Mouse (Mus musculus) forebrain, embryonic 11.5 days (tissue): ENCODE measurements around the gene Trim44. TPM values are rescaled to one million over a fixed set of nuclear protein-coding genes. Genes with fewer than 3 reads are reported as not detected.

ENCODE experiments used
- ATAC-seq: fragments of 200-750 bp; cut with Nextera tagmentation; replicated peaks from 2 replicates; pipeline ENCODE4 v1.8.0; 2017; ENCODE audit warnings: moderate TSS enrichment; ENCODE audit not compliant: low FRiP score
- DNase-seq: peaks from one replicate; pipeline ENCODE4 v3.0.0-alpha.2; 2017; ENCODE audit warnings: low spot score
- H3K27ac ChIP-seq: fragments of 300-500 bp; sonication (generic); 2 replicates; pipeline ENCODE4 v1.5.1; 2014; ENCODE audit warnings: low read depth, low read length
- H3K27me3 ChIP-seq: fragments of 300-500 bp; sonication (generic); 2 replicates; pipeline ENCODE4 v1.6.1; 2014; ENCODE audit warnings: mild to moderate bottlenecking, low read length, mixed read lengths; ENCODE audit not compliant: control insufficient read depth, insufficient read depth
- H3K36me3 ChIP-seq: fragments of 300-500 bp; sonication (generic); 2 replicates; pipeline ENCODE4 v1.6.1; 2014; ENCODE audit warnings: mild to moderate bottlenecking, low read length, moderate library complexity, mixed read lengths; ENCODE audit not compliant: control insufficient read depth, insufficient read depth
- H3K4me1 ChIP-seq: fragments of 300-500 bp; sonication (generic); replicated peaks from 2 replicates; pipeline ENCODE4 v1.6.1; 2014; ENCODE audit warnings: low read length, mixed read lengths; ENCODE audit not compliant: control insufficient read depth, insufficient read depth
- H3K4me2 ChIP-seq: fragments of 300-500 bp; sonication (generic); 2 replicates; pipeline ENCODE4 v1.6.1; 2014; ENCODE audit warnings: low read depth, mild to moderate bottlenecking, low read length, moderate library complexity, mixed read lengths; ENCODE audit not compliant: severe bottlenecking
- H3K4me3 ChIP-seq: fragments of 300-500 bp; sonication (generic); 2 replicates; pipeline ENCODE4 v1.5.1; 2014; ENCODE audit warnings: low read depth, low read length
- H3K9ac ChIP-seq: fragments of 300-500 bp; sonication (generic); 2 replicates; pipeline ENCODE4 v1.6.1; 2014; ENCODE audit warnings: low read length
- H3K9me3 ChIP-seq: fragments of 300-500 bp; sonication (generic); 2 replicates; pipeline ENCODE4 v1.6.1; 2016; ENCODE audit warnings: low read length, mixed read lengths; ENCODE audit not compliant: control insufficient read depth
- WGBS: fragments of 180-500 bp; shearing (Covaris S2); extraction: QIAGEN DNeasy Blood & Tissue Kit; methylation state at CpG from one replicate; pipeline ENCODE4 v1.1.7; 2014; 5-methylcytosine and 5-hydroxymethylcytosine counted together
- polyA plus RNA-seq: library from polyadenylated mRNA; unstranded; fragments of >200 nt; fragmentation: Nextera tagmentation; extraction: Ambion mirVana; gene quantifications from 2 replicates; pipeline ENCODE4 v1.2.1, GENCODE M21; 2014

The Trim44 gene
- polyA plus RNA-seq, 1 experiment from 2014 or later = 50.7 TPM

GRCm38 (mm10) chr2:102364565-102365200, 42.9 kb downstream of the Trim44 start:
- no peak for ATAC-seq
- Histone ChIP-seq H3K4me3 (no peak overlapping the region), H3K27ac (no peak overlapping the region; the same call in 1 of the 2 replicates), H3K9me3 (no peaks in the 10 kb centered on the region), H3K4me1 (no peaks in the 10 kb centered on the region), H3K4me2 (no peak overlapping the region), H3K9ac (no peak overlapping the region), H3K27me3 (no peaks in the 10 kb centered on the region), H3K36me3 (no peaks in the 10 kb centered on the region)
- no peak for DNase-seq
- 85% methylated on average over 4 of the region's 4 CpGs for whole genome bisulfite sequencing

- 95% methylated on average over 1 of the region's 1 CpGs for WGBS
- H3K27me3 ChIP-seq = no peaks in the 10 kb centered on the region
- no peak overlapping the region for H3K4me3 ChIP-seq
- H3K27ac ChIP-seq = no peak overlapping the region
- no peaks in the 10 kb centered on the region for H3K36me3 ChIP-seq
- DNase-seq (no peak), ATAC-seq (no peak)
- no peak overlapping the region for H3K4me2 ChIP-seq
- H3K9me3 ChIP-seq = no peaks in the 10 kb centered on the region
- no peak overlapping the region for H3K9ac ChIP-seq
- H3K4me1 ChIP-seq = no peaks in the 10 kb centered on the region
Observed at GRCm38 (mm10) chr2:102362896-102363530, 44.6 kb downstream of the Trim44 start.

DNA sequence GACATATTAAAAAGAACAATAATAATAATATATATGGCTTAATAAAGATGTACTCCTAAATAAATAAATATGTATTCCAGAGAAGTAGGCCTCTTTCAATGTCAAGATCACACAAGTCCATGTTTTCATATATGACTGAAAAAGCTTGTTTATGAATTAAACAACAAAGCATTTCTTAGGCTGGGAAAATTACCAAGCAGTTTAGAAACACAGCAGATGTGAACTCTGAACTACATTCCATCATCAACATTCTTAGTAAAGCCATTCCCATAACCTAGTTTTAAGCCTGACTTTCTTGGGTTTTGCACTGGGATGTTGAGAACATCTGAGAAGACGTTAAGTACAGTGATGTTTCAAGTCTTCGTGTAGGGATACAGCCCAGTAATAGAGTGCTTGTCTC, 45.4 kb downstream of the Trim44 start:
- no peaks in the 10 kb centered on the region for H3K27me3 ChIP-seq
- no peak overlapping the region for H3K27ac ChIP-seq
- no peak overlapping the region for H3K4me2 ChIP-seq
- ATAC-seq (no peak), DNase-seq (no peak)
- H3K4me1 ChIP-seq = no peaks in the 10 kb centered on the region
- H3K9me3 ChIP-seq = no peaks in the 10 kb centered on the region
- WGBS = 91% methylated on average over 2 of the region's 2 CpGs
- H3K36me3 ChIP-seq = no peaks in the 10 kb centered on the region; the same call in 1 of the 2 replicates
- no peak overlapping the region for H3K9ac ChIP-seq
- H3K4me3 ChIP-seq = no peak overlapping the region

DNA sequence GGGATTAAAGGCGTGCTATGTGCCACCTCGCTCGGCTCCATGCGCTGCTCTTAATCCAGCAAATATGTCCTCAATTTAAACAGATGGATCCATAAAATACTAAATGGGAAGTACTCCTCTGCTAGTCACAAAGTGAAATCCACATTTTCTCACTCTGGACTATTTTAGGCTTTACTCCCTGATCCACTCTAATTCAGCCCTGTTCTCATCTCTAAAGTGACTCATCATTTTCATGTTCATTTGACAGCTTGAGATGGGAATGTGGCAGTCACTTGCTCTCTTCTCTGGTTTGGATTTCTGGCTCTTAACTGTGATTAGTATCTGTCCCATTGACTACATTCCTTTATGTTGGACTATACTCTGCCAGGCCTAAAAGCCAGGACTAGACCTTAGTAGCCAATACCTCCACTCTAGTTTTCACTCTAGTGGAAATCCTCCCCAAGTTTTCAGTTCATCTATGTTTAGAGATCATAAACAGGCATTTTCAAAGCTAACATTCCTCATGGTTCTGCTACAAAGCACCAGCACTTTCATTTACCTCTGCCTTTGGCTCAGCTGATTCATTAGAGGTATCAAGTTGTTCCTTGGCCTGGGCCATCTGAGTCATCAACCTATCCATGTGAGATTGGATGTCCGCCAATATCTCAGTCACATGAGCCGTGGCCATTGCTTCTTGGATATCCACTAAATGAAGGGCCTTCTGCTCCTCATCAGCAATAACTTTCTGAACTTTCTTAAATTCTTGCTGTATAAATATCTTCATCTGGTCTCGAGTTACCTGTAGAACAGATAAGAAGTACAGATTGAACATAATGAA, 50.5 kb downstream of the Trim44 start:
- Histone ChIP-seq H3K27ac (no peak overlapping the region), H3K4me3 (no peak overlapping the region), H3K9ac (no peak overlapping the region), H3K27me3 (no peaks in the 10 kb centered on the region), H3K4me1 (no peaks in the 10 kb centered on the region), H3K9me3 (no peaks in the 10 kb centered on the region), H3K4me2 (no peak overlapping the region), H3K36me3 (no peaks in the 10 kb centered on the region; the same call in 1 of the 2 replicates)
- WGBS = 95% methylated on average over 7 of the region's 7 CpGs
- ATAC-seq (no peak), DNase-seq (no peak)

- Histone ChIP-seq H3K4me2 (no peak overlapping the region), H3K4me1 (no peaks in the 10 kb centered on the region), H3K9me3 (no peaks in the 10 kb centered on the region), H3K4me3 (no peak overlapping the region), H3K27me3 (no peaks in the 10 kb centered on the region), H3K36me3 (no peaks in the 10 kb centered on the region; the same call in 1 of the 2 replicates), H3K9ac (no peak overlapping the region), H3K27ac (no peak overlapping the region)
- 89% methylated on average over 1 of the region's 1 CpGs for WGBS
- ATAC-seq (no peak), DNase-seq (no peak)
Observed at GRCm38 (mm10) chr2:102354076-102354475, 53.6 kb downstream of the Trim44 start.

- Histone ChIP-seq H3K27ac (no peak overlapping the region), H3K9me3 (no peaks in the 10 kb centered on the region), H3K36me3 (no peaks in the 10 kb centered on the region), H3K4me3 (no peak overlapping the region), H3K9ac (no peak overlapping the region), H3K4me2 (no peak overlapping the region), H3K27me3 (no peaks in the 10 kb centered on the region), H3K4me1 (0 out of 2 replicates have a peak, but pooled peaks cover 2% of the 10 kb centered on the region)
- WGBS = 98% methylated on average over 2 of the region's 2 CpGs
- ATAC-seq (no peak), DNase-seq (no peak)
Observed at GRCm38 (mm10) chr2:102341429-102341828, 66.2 kb downstream of the Trim44 start.

DNA sequence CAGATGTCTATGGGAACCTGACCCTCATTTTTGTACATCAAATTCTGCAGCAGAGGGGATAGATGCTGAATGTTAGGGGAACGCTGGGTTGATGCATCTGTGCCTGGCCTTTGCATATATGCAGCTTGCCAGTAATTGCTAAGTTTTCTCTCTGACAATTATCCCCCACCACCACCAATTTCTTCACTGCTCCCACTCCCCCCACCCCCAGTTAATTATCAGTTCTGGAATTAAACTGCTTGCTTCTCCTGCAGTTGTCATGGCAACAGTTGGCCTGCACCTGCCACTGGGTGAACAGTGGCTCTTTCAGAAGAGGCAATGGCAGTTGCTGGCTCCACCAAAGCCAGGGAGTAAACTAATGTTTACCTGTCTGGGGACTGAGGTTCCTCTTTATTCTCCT, 70.8 kb downstream of the Trim44 start:
- peak overlapping the region; percentile 37; the same call in 1 of the 2 replicates for H3K27ac ChIP-seq
- peak; percentile 83 for ATAC-seq
- no peak overlapping the region for H3K4me2 ChIP-seq
- 0 out of 2 replicates have a peak, but pooled peaks cover 2% of the 10 kb centered on the region for H3K4me1 ChIP-seq
- H3K36me3 ChIP-seq = no peaks in the 10 kb centered on the region
- no peak overlapping the region for H3K4me3 ChIP-seq
- no peak overlapping the region for H3K9ac ChIP-seq
- WGBS = 68% methylated on average over 1 of the region's 1 CpGs
- peak; percentile 58 for DNase-seq
- H3K9me3 ChIP-seq = no peaks in the 10 kb centered on the region
- H3K27me3 ChIP-seq = no peaks in the 10 kb centered on the region

DNA sequence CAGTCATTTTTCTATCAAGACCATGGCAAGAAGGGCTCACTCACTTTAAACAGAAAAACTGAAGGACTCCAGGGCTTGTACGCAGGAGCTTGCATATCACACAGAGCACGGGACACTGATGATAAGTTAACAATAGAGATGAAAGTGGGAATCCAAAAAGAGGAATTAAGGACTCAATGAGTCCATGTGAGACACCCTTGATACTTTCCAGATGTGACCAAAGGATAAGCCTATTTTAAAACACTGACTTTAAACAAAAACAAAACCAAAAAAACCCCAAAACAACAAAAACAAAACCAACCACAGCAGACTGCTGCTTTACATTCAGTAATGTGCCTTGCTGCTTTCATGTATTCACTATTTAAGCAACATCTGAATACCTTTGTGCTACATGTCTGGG, 75.7 kb downstream of the Trim44 start:
- WGBS = 79% methylated on average over 2 of the region's 2 CpGs

More for the DNA sequence above, 75.7 kb downstream of the Trim44 start:
- H3K4me2 ChIP-seq = no peak overlapping the region
- no peak overlapping the region for H3K9ac ChIP-seq
- no peak overlapping the region for H3K4me3 ChIP-seq
- no peaks in the 10 kb centered on the region for H3K36me3 ChIP-seq
- H3K9me3 ChIP-seq = no peaks in the 10 kb centered on the region
- H3K27ac ChIP-seq = no peak overlapping the region
- H3K27me3 ChIP-seq = no peaks in the 10 kb centered on the region
- no peak for ATAC-seq
- DNase-seq = no peak
- H3K4me1 ChIP-seq = no peaks in the 10 kb centered on the region
